8 mouse cellular contexts compared by ENCODE assay signal in genomic region chr10:120226871-120227661, GRCm38 (mm10). TPM values are rescaled to one million over a fixed set of nuclear protein-coding genes. Genes with fewer than 3 reads are reported as not detected.
DNase-seq lines count a peak whose midpoint lies in the region; ATAC-seq lines count a peak whose summit lies in the region.

Gene Llph (plus strand): TSS chr10:120227070.

- peak within 1 kb of the TSS; percentile 97 for H3K4me2 ChIP-seq in heart, embryonic 13.5 days
- H3K4me2 ChIP-seq in liver, embryonic 13.5 days: peak within 1 kb of the TSS; percentile 86
- peak within 1 kb of the TSS; percentile 97 for H3K4me2 ChIP-seq in stomach, embryonic 14.5 days (replicated peaks; ENCODE audit: low read depth, low read length)

- H3K27me3 ChIP-seq in heart, embryonic 13.5 days (replicated peaks): no peaks in the 10 kb centered on the region
- no peaks in the 10 kb centered on the region for H3K27me3 ChIP-seq in liver, embryonic 13.5 days
- H3K27me3 ChIP-seq in stomach, embryonic 14.5 days (ENCODE audit: control insufficient read depth, insufficient read depth, low read length): no peaks in the 10 kb centered on the region

- peak within 1 kb of the TSS; percentile 93 for H3K4me3 ChIP-seq in brown adipose tissue, adult 24 weeks (ENCODE audit: insufficient read depth, low read depth, low read length)
- H3K4me3 ChIP-seq in heart, embryonic 13.5 days: peak within 1 kb of the TSS; percentile 97
- H3K4me3 ChIP-seq in liver, embryonic 13.5 days (replicated peaks): peak within 1 kb of the TSS; percentile 81
- H3K4me3 ChIP-seq in stomach, embryonic 14.5 days (ENCODE audit: low read depth, low read length): peak within 1 kb of the TSS; percentile 98

- ATAC-seq in CD4-positive, CD25-positive, alpha-beta regulatory T cell, adult 4 months: peak; percentile 94
- ATAC-seq in erythroid progenitor cell, adult 5-6 weeks (replicated peaks; ENCODE audit: low FRiP score, poor library complexity, severe bottlenecking): peak; percentile 96
- ATAC-seq in heart, embryonic 13.5 days (ENCODE audit: extremely low read depth, insufficient number of reproducible peaks, low FRiP score, low TSS enrichment): peak; percentile 93
- peak; percentile 92 for ATAC-seq in liver, embryonic 13.5 days (ENCODE audit: low read depth)
- peak; percentile 89 for ATAC-seq in stomach, embryonic 14.5 days (ENCODE audit: insufficient number of reproducible peaks, insufficient read depth, low FRiP score, low read depth)

- peak within 1 kb of the TSS; percentile 60 for H3K27ac ChIP-seq in brown adipose tissue, adult 24 weeks (replicated peaks; ENCODE audit: low read depth, low read length)
- H3K27ac ChIP-seq in heart, embryonic 13.5 days (replicated peaks): peak within 1 kb of the TSS; percentile 29; the same call in 1 of the 2 replicates
- peak within 1 kb of the TSS; percentile 69 for H3K27ac ChIP-seq in liver, embryonic 13.5 days
- H3K27ac ChIP-seq in stomach, embryonic 14.5 days (ENCODE audit: low read length): peak within 1 kb of the TSS; percentile 39; the same call in 1 of the 2 replicates

- H3K9ac ChIP-seq in heart, embryonic 13.5 days: peak within 1 kb of the TSS; percentile 91
- peak within 1 kb of the TSS; percentile 83 for H3K9ac ChIP-seq in liver, embryonic 13.5 days
- H3K9ac ChIP-seq in stomach, embryonic 14.5 days (replicated peaks; ENCODE audit: low read depth, low read length): peak within 1 kb of the TSS; percentile 90

- peak; percentile 93 for DNase-seq in kidney, postnatal 10 days
- DNase-seq in liver, embryonic 13.5 days: peak; percentile 82
- DNase-seq in natural killer cell, adult 2 months (ENCODE audit: low spot score in 2 of 2): peak; percentile 79 to 83

- H3K9me3 ChIP-seq in heart, embryonic 13.5 days: no peaks in the 10 kb centered on the region
- H3K9me3 ChIP-seq in liver, embryonic 13.5 days (replicated peaks): no peaks in the 10 kb centered on the region
- no peaks in the 10 kb centered on the region for H3K9me3 ChIP-seq in stomach, embryonic 14.5 days (ENCODE audit: control insufficient read depth, low read depth, low read length)

- WGBS in heart, embryonic 13.5 days: under 1% methylated on average over 57 of the region's 57 CpGs
- WGBS in liver, embryonic 13.5 days (ENCODE audit: insufficient replicate concordance): under 1% methylated on average over 57 of the region's 57 CpGs
- WGBS in stomach, embryonic 14.5 days: under 1% methylated on average over 57 of the region's 57 CpGs

- H3K36me3 ChIP-seq in heart, embryonic 13.5 days: peaks cover 50% of the 10 kb centered on the region
- H3K36me3 ChIP-seq in liver, embryonic 13.5 days: peaks cover 37% of the 10 kb centered on the region
- peaks cover 10% of the 10 kb centered on the region for H3K36me3 ChIP-seq in stomach, embryonic 14.5 days (ENCODE audit: control insufficient read depth, insufficient read depth, low read length)

- peaks cover 2% of the 10 kb centered on the region; the same call in 1 of the 2 replicates for H3K4me1 ChIP-seq in brown adipose tissue, adult 24 weeks (ENCODE audit: control insufficient read depth, insufficient read depth, insufficient read length, low read length)
- H3K4me1 ChIP-seq in heart, embryonic 13.5 days: peaks cover 19% of the 10 kb centered on the region
- peaks cover 25% of the 10 kb centered on the region for H3K4me1 ChIP-seq in liver, embryonic 13.5 days (replicated peaks)
- H3K4me1 ChIP-seq in stomach, embryonic 14.5 days (ENCODE audit: control insufficient read depth, insufficient read depth, low read length): peaks cover 10% of the 10 kb centered on the region; the same call in 1 of the 2 replicates

RNA-seq across cellular contexts. Expression of gene Llph, which starts in this region (rescaled TPM):
- 10 to 100 TPM; 56.9 to 77.4 TPM for polyA plus RNA-seq in CD4-positive, CD25-positive, alpha-beta regulatory T cell, adult 4 months (2017; shearing (Covaris generic))
- 39.9 and 44.4 TPM in 2 replicates for polyA plus RNA-seq in brown adipose tissue, adult 24 weeks (2012; ENCODE audit: insufficient read depth, insufficient read length, missing spikeins)
- total RNA-seq in erythroid progenitor cell, adult 5-6 weeks (2015; ENCODE audit: low replicate concordance): 21.3 and 27.7 TPM in 2 replicates
- total RNA-seq in erythroid progenitor cell, adult 5-6 weeks (2017; ENCODE audit: low replicate concordance): 10.3 and 23.2 TPM in 2 replicates
- 25.9 and 28.0 TPM in 2 replicates for polyA plus RNA-seq in heart, embryonic 13.5 days (2015; fragmentation: Nextera tagmentation; extraction: Ambion mirVana)
- polyA plus RNA-seq in liver, embryonic 13.5 days (2015; fragmentation: Nextera tagmentation; extraction: Ambion mirVana): 42.6 and 48.5 TPM in 2 replicates
- polyA plus RNA-seq in stomach, embryonic 14.5 days (2014; fragmentation: Nextera tagmentation; extraction: Ambion mirVana): 59.2 and 66.1 TPM in 2 replicates

Comparison
In these comparisons a context has a peak if more than half of its experiments do, and no peak if none do; other contexts are left out.
1. Peak in every context shown above with its lines: DNase-seq, ATAC-seq, H3K4me3 ChIP-seq and H3K27ac ChIP-seq.